Mouse (Mus musculus) heart, embryonic 14.5 days (tissue): ENCODE measurements around the gene Ptgs2. TPM values are rescaled to one million over a fixed set of nuclear protein-coding genes. Genes with fewer than 3 reads are reported as not detected.

Experiments used
- ATAC-seq: fragments of 200-750 bp; cut with Nextera tagmentation; 2 replicates; pipeline ENCODE4 v1.8.0; 2017; ENCODE audit warnings: low read depth, moderate TSS enrichment; ENCODE audit not compliant: insufficient number of reproducible peaks, insufficient read depth, low FRiP score
- H3K27ac ChIP-seq, 2 experiments: fragments of 200-500 bp in 1 of 2; fragments of 300-500 bp in 1 of 2; sonication (generic) in 1 of 2; replicated peaks in 1 of 2; 2 replicates each; pipeline ENCODE4 v1.5.1; 2012 to 2014; ENCODE audit warnings: low read depth in 2 of 2, low read length in 2 of 2, control low read depth in 1 of 2, mild to moderate bottlenecking in 1 of 2, mixed read lengths in 1 of 2; ENCODE audit not compliant: control insufficient read depth in 1 of 2, insufficient read depth in 1 of 2
- H3K27me3 ChIP-seq: fragments of 300-500 bp; sonication (generic); 2 replicates; pipeline ENCODE4 v1.6.1; 2014; ENCODE audit warnings: mild to moderate bottlenecking, low read length, control low read depth; ENCODE audit not compliant: control insufficient read depth, insufficient read depth
- H3K36me3 ChIP-seq: fragments of 300-500 bp; sonication (generic); 2 replicates; pipeline ENCODE4 v1.6.1; 2014; ENCODE audit warnings: mild to moderate bottlenecking, control low read depth, low read length, mixed read lengths; ENCODE audit not compliant: control insufficient read depth, insufficient read depth
- H3K4me1 ChIP-seq, 2 experiments: fragments of 200-500 bp in 1 of 2; fragments of 300-500 bp in 1 of 2; sonication (generic) in 1 of 2; 2 replicates each; pipeline ENCODE4 v1.6.1; 2012 to 2014; ENCODE audit warnings: low read length in 2 of 2, control low read depth in 1 of 2, mixed read lengths in 1 of 2; ENCODE audit not compliant: control insufficient read depth in 2 of 2, insufficient read depth in 2 of 2
- H3K4me2 ChIP-seq: fragments of 300-500 bp; sonication (generic); 2 replicates; pipeline ENCODE4 v1.6.1; 2014; ENCODE audit warnings: mild to moderate bottlenecking, low read length
- H3K4me3 ChIP-seq, 2 experiments: fragments of 200-500 bp in 1 of 2; fragments of 300-500 bp in 1 of 2; sonication (generic) in 1 of 2; 2 replicates each; pipeline ENCODE4 v1.5.1; 2012 to 2014; ENCODE audit warnings: low read length in 2 of 2, mild to moderate bottlenecking in 2 of 2, control low read depth in 1 of 2, low read depth in 1 of 2, moderate library complexity in 1 of 2; ENCODE audit not compliant: control insufficient read depth in 1 of 2, insufficient read depth in 1 of 2
- H3K9ac ChIP-seq: fragments of 300-500 bp; sonication (generic); 2 replicates; pipeline ENCODE4 v1.6.1; 2014; ENCODE audit warnings: mild to moderate bottlenecking, low read length
- H3K9me3 ChIP-seq: fragments of 300-500 bp; sonication (generic); 2 replicates; pipeline ENCODE4 v1.6.1; 2016; ENCODE audit warnings: low read length, control low read depth; ENCODE audit not compliant: control insufficient read depth
- whole genome bisulfite sequencing: fragments of 180-500 bp; shearing (Covaris S2); extraction: QIAGEN DNeasy Blood & Tissue Kit; methylation state at CpG from one replicate; pipeline ENCODE4 v1.1.7; 2014; 5-methylcytosine and 5-hydroxymethylcytosine counted together
- polyA plus RNA-seq: library from polyadenylated mRNA; unstranded; fragments of >200 nt; fragmentation: Nextera tagmentation; extraction: Ambion mirVana; gene quantifications from 2 replicates; pipeline ENCODE4 v1.2.1, GENCODE M21; 2014

Ptgs2 gene
- polyA plus RNA-seq, 1 experiment from 2014 or later: 0.07 TPM

GRCm38 (mm10) chr1:150097036-150097435 is 2.8 kb upstream of the Ptgs2 start:
- Histone ChIP-seq H3K4me1 (0 out of 4 replicates have a peak, but pooled peaks cover 0 to 4% of the 10 kb centered on the region in 2 experiments), H3K9ac (no peak overlapping the region), H3K36me3 (no peaks in the 10 kb centered on the region), H3K27me3 (no peaks in the 10 kb centered on the region), H3K4me3 (no peak overlapping the region), H3K4me2 (no peak overlapping the region), H3K27ac (no peak overlapping the region), H3K9me3 (peaks cover 8% of the 10 kb centered on the region; the same call in 1 of the 2 replicates)
- ATAC-seq: no peak
- 83% methylated on average over 2 of the region's 2 CpGs for WGBS

GRCm38 (mm10) chr1:150097721-150098120 is 2.1 kb upstream of the Ptgs2 start:
- H3K9me3 ChIP-seq: peaks cover 5% of the 10 kb centered on the region; the same call in 1 of the 2 replicates
- H3K27ac ChIP-seq: no peak overlapping the region
- H3K4me3 ChIP-seq: no peak overlapping the region
- H3K27me3 ChIP-seq: no peaks in the 10 kb centered on the region
- H3K36me3 ChIP-seq: no peaks in the 10 kb centered on the region
- H3K4me2 ChIP-seq: no peak overlapping the region
- ATAC-seq: no peak
- H3K9ac ChIP-seq: no peak overlapping the region
- WGBS: 50% methylated on average over 1 of the region's 1 CpGs
- 0 out of 4 replicates have a peak, but pooled peaks cover 0 to 4% of the 10 kb centered on the region in 2 experiments for H3K4me1 ChIP-seq

GRCm38 (mm10) chr1:150099374-150099773 is 457 bp upstream of the Ptgs2 start:
- no peak for ATAC-seq
- Histone ChIP-seq H3K9me3 (no peaks in the 10 kb centered on the region), H3K36me3 (no peaks in the 10 kb centered on the region), H3K9ac (peak overlapping the region; percentile 31; the same call in 1 of the 2 replicates), H3K4me1 (0 out of 4 replicates have a peak, but pooled peaks cover 0 to 4% of the 10 kb centered on the region in 2 experiments), H3K27me3 (no peaks in the 10 kb centered on the region), H3K4me3 (peak overlapping the region; percentile 32 to 40), H3K4me2 (peak overlapping the region; percentile 71), H3K27ac (no peak overlapping the region)
- 4% methylated on average over 9 of the region's 9 CpGs for WGBS

GRCm38 (mm10) chr1:150104228-150104720 is 4.4 kb downstream of the Ptgs2 start:
- WGBS: 79% methylated on average over 6 of the region's 6 CpGs
- Histone ChIP-seq H3K4me2 (no peak overlapping the region), H3K9me3 (no peaks in the 10 kb centered on the region), H3K4me3 (no peak overlapping the region), H3K36me3 (no peaks in the 10 kb centered on the region), H3K4me1 (0 out of 4 replicates have a peak, but pooled peaks cover 0 to 4% of the 10 kb centered on the region in 2 experiments), H3K27ac (no peak overlapping the region), H3K27me3 (no peaks in the 10 kb centered on the region), H3K9ac (no peak overlapping the region)
- ATAC-seq: no peak

GRCm38 (mm10) chr1:150106736-150107135 is 6.9 kb downstream of the Ptgs2 start:
- no peaks in the 10 kb centered on the region for H3K36me3 ChIP-seq
- no peaks in the 10 kb centered on the region for H3K27me3 ChIP-seq
- H3K27ac ChIP-seq: no peak overlapping the region
- no peak overlapping the region for H3K4me2 ChIP-seq
- no peak overlapping the region for H3K9ac ChIP-seq
- no peak for ATAC-seq
- H3K4me3 ChIP-seq: no peak overlapping the region
- H3K9me3 ChIP-seq: no peaks in the 10 kb centered on the region
- WGBS: 88% methylated on average over 7 of the region's 7 CpGs
- no peaks in the 10 kb centered on the region for H3K4me1 ChIP-seq

GRCm38 (mm10) chr1:150109591-150109990 is 9.8 kb downstream of the Ptgs2 start:
- no peaks in the 10 kb centered on the region for H3K36me3 ChIP-seq
- ATAC-seq: no peak
- H3K9me3 ChIP-seq: no peaks in the 10 kb centered on the region
- no peak overlapping the region for H3K4me2 ChIP-seq
- H3K4me1 ChIP-seq: no peaks in the 10 kb centered on the region
- 70% methylated on average over 2 of the region's 2 CpGs for WGBS
- H3K27ac ChIP-seq: no peak overlapping the region
- no peak overlapping the region for H3K9ac ChIP-seq
- H3K4me3 ChIP-seq: no peak overlapping the region
- H3K27me3 ChIP-seq: no peaks in the 10 kb centered on the region

GRCm38 (mm10) chr1:150115352-150115751 is 15.5 kb downstream of the Ptgs2 start:
- Histone ChIP-seq H3K4me1 (no peaks in the 10 kb centered on the region), H3K9ac (no peak overlapping the region), H3K4me2 (no peak overlapping the region), H3K27me3 (no peaks in the 10 kb centered on the region), H3K9me3 (no peaks in the 10 kb centered on the region), H3K36me3 (no peaks in the 10 kb centered on the region), H3K27ac (no peak overlapping the region), H3K4me3 (no peak overlapping the region)
- no peak for ATAC-seq
- 64% methylated on average over 7 of the region's 7 CpGs for WGBS

GRCm38 (mm10) chr1:150118352-150118751 is 18.5 kb downstream of the Ptgs2 start:
- no peak for ATAC-seq
- no peaks in the 10 kb centered on the region for H3K27me3 ChIP-seq
- H3K36me3 ChIP-seq: no peaks in the 10 kb centered on the region
- H3K4me3 ChIP-seq: no peak overlapping the region
- no peak overlapping the region for H3K4me2 ChIP-seq
- H3K27ac ChIP-seq: no peak overlapping the region
- WGBS: 61% methylated on average over 5 of the region's 5 CpGs
- H3K9ac ChIP-seq: no peak overlapping the region
- no peaks in the 10 kb centered on the region for H3K4me1 ChIP-seq
- H3K9me3 ChIP-seq: no peaks in the 10 kb centered on the region
